Mouse (Mus musculus) monocyte, adult 2 months (primary cell): ENCODE measurements around the gene Dtnb.

Experiments
- DNase-seq, 2 experiments: peaks; one replicate each; pipeline ENCODE4 v3.0.0; 2022; ENCODE audit warnings: low spot score in 2 of 2, low read depth in 1 of 2

Dtnb gene

DNA sequence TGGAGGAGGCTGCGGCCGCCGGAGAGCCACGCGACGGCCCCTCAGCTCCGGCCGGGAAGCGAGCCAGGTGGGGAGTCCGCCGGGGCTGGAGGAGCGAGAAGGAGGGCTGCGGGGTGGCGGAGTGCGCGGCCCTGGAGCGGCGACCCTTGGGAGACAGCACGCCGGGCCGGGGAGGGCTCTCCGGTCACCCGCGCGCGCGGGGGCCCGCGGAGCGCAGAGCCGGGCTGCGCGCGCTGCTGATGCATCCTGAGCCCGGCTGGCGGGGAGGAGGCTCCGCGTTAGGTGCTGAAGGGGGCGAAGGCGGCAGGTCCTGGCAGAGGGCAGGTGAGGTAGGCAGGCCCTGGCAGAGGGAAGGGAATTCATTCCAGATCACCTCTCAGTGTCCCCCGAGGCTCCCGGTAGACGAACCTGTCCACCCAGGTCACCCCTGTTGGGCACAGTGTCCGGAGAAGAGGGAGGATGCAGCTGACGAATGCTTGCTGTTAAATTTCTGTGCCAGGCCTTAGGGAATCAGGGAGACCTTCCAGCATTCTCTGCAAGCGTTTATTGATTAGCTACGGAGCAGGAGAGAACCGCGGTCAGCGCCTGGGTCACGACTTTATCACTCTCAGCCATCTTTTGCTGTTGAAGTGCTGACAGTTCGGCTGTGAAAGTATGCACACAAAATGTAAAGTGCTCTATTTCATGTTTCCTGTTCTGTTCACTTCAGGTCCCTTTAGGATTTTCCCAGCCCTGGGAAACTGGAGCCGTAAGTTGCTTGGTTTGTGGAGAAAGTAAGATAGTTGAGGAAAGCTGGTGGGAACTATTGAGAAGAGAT lies 608 bp downstream of the Dtnb start:
- DNase-seq, result peak in 1 of 2 experiments; percentile 1

DNA sequence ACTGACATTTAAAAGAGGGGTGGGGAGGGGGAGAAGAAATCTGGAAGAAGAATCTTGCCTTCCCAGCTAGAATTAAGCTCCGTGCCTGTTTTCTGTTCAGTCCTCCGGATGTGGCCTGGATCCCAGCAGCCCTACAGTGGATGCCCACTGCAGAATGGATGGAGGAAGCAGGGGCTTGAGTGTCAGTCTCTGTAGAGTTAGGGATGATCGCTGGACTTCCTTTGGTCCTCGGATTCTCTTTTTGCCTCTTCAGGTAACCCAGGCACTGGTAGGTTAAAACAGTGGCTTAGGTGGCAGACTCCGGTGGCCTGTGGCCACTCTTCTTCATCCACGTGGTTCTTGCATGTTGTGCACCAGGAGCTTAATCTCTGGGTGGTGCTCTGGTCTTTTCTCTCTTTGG lies 1.2 kb downstream of the Dtnb start:
- DNase-seq, result no peak

DNA sequence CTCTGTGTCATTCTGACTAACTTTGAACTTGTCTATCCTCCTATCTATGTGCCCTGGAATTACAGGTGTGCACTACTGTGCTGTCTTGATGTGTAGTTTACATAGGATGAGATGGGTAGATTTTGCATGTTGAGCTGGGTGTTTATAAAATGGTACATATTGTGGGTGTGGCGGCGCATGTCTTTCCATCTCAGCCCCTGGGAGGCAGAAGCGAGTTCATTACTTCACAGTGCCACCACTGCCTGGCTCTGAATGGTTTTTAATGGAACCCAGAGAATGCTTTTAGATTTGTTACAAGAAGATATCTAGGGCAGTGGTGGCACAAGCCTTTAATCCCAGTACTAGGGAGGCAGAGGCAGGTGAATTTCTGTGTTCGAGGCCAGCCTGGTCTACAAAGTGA lies 2.5 kb downstream of the Dtnb start:
- DNase-seq, result no peak

DNA sequence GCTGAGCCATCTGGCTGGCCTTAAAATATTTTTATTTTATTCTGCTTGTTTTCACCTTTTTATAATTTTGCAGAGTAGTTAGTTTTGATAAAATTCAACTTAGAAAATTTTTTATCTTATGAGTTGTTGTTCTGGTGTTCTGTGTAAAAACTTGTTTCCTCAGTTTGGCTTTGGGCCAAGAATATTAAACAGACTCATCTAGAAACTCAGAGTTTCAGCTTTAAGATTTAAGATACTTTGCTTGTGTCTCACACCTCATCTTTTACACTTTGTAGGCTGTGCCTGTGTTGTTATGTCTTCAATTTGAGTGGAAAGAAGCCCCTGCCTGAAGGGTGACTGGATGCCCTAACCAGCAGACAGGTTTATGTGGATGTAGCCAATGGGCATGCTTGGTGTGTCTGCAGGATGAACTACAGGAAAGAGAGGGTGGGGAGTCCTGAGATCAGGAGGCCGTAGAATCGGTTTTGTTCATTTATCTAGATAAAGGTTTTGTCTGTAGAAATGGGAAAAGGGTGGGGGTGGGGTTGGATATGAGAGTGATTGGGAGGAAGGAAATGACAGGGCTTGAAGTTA lies 7.9 kb downstream of the Dtnb start:
- no peak for DNase-seq

DNA sequence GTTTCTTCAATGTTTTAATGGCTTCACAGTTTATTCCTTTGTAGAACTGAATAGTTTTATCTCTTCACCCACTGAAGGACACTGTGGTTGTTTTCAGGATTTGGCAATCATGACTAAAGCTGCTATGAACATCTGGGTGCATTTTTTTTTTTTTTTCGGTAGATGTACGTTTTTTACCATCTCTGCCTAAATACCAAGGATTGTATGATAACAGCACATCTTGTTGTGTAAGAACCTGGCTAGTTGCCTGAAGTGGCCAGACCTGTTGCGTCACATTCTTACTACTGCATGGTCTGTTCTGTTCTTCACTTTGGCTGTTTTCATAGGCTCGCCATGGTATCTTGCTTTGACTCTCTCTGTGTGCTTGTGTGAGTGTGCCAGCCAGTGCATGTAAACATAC lies 10.4 kb downstream of the Dtnb start:
- no peak for DNase-seq

DNA sequence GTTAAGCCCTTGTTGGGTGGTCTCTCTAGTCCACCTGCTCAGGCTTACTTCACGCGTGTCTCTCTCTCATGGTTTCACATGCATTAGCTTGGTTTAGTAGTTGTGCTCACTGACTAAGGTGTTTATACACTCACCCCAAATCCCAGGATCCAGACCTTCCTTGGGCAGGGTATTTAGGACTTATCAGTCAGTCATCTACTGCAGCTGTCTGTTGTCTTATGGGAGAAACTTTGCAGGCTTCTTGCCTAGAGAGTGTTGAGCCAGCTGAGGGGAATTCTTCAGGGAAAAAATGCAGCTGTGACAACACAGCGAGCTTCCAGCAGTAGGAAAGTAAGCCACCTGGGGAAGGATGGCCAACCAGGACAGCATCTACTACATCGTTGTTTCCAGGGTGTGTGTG lies 13.3 kb downstream of the Dtnb start:
- DNase-seq, result no peak

DNA sequence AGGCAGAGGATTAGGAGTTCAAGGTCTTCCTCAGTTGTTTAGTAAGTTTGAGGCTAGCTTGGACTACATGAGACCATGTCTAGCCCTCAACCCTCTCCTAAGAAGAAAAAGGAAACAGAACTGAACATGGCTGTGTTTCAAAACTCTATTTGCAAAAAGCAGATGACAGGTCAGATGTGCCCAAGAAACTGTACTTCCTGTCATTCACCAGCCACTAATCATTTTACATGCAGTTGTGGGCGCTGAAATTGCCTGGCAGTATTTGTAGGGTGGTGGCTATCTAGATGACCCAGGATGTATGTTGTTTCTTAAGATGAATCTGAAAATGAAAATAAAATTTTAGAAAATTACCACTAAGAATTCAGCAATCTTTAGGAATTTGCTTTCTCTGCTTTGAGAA lies 14.8 kb downstream of the Dtnb start:
- DNase-seq, result no peak

DNA sequence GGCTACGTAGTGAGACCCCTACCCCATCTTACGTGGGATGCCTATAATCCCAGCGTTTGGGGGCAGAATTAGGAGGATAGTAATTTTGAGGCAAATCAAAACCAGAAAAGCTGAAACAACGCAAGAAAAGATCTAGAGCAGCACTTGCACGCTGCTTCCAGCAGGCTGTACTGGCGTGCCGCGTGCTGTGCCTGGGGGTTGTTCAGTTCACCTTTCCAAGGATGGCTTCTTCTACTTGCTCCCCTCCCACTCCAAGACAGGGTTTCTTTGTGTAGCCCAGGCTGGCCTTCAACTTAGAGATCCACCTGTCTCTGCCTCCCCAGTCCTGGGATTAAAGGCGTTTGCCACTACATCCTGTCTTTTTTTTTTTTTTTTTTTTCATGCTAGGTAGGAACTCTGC lies 17.9 kb downstream of the Dtnb start:
- no peak for DNase-seq

DNA sequence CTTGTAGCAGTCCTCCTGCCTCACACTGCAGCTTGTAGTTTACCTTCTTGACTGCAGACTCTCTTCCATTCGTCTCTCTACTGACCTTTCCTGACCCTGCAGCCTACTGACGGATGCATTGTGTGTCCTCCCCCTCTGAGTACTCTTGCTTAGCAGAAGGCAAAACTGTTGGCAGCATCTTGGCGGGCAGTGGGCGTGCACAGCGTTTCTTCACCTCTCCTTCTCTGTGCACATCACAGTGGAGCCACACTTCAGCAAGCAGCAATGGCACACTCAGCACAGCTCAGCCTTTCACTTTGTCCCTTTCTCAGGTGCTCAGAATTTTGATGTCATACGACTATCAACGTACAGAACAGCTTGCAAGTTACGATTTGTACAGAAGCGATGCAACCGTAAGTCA lies 19.4 kb downstream of the Dtnb start:
- DNase-seq, result no peak

DNA sequence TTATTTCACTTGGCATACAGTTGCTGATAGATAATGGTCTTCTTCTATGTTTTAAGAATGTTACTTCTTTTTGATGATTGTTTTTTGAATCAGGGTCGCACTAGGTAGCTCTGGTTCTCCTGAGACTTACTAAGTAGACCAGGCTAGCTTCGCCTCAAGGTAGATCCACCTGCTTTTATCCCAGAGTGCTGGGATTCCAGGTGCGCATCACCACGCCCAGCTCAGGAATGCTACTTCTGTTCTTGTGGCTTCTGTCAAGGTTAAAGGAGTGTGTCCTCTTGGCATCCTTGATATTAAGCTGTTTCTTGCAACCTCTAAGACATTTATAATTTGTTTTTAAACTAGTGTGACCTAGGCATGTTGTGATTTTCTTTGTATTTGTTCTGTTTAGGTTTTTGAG lies 30.6 kb downstream of the Dtnb start:
- no peak for DNase-seq

DNA sequence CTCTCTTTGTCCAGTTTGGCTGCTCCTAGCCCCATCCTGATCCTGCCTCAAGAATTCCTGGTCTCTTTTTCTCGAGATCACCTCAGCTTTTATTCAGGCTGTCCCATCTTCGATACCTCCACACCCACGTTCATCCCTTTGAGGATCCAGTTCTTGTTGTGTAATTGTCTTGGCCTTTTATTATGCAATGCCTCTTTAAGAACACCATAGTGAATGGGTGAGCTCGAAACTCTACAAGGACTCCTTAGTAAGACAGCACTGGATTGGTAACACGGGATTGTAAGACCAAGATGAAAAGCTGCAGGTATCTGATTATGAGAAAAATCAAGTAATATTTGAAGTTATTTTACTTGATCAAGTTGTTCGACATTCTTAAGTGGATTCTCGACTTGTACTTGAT lies 34.0 kb downstream of the Dtnb start:
- DNase-seq, result no peak

DNA sequence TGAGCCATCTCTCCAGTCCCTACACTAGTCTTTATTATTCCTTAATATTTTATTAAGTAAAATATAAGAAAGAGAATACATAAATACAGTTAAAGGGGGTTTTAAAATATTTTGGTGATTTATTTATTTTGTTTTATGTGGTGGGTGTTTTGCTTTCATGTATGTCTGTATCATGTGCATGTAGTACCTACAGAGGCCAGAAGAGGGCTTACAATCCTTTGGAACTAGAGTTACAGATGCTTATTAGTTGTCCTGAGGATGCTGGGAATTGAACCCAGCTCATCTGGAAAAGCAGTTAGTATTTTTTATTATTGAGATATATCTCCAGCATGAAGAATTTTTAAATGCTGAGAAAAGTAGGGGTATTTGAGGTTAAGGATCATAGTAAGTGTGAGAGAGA lies 37.6 kb downstream of the Dtnb start:
- no peak for DNase-seq

DNA sequence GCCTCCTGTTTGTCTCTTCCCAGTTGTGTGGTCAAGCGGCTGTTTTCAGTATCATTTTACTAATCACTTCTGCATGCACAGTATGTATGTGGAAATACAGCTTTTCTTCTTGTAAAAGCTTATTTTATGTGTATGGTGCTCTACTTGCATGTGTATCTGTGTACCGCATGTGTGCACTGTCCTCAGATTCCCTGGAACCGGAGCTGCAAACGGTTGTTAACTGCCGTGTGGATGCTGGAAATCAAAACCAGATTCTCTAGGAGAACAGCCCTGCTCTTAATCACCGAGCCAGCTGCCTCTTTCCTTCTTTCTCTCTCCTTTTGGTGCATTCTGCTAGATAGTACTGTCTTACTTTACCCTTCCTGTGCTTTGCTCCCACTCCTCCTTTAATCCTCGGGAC lies 39.7 kb downstream of the Dtnb start:
- no peak for DNase-seq

DNA sequence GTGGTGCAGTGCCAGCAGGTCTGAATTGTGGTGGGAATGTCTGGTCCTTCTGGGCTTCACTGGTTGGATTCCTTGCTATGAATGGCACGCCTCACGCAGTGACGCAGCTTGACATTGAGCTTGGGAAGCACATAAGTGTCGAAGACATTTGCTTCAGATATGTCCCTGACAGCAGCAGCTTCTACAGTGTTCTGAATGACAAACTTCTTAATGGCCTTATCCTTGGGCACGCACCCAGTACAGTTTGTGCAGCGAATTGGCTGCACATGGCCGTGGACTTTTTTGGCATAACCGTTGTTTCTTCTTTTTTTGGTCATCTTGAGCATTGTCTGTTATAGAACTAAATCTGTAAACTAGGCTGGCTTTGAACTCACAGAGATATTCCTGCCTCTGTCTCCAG lies 42.9 kb downstream of the Dtnb start:
- DNase-seq, result no peak

DNA sequence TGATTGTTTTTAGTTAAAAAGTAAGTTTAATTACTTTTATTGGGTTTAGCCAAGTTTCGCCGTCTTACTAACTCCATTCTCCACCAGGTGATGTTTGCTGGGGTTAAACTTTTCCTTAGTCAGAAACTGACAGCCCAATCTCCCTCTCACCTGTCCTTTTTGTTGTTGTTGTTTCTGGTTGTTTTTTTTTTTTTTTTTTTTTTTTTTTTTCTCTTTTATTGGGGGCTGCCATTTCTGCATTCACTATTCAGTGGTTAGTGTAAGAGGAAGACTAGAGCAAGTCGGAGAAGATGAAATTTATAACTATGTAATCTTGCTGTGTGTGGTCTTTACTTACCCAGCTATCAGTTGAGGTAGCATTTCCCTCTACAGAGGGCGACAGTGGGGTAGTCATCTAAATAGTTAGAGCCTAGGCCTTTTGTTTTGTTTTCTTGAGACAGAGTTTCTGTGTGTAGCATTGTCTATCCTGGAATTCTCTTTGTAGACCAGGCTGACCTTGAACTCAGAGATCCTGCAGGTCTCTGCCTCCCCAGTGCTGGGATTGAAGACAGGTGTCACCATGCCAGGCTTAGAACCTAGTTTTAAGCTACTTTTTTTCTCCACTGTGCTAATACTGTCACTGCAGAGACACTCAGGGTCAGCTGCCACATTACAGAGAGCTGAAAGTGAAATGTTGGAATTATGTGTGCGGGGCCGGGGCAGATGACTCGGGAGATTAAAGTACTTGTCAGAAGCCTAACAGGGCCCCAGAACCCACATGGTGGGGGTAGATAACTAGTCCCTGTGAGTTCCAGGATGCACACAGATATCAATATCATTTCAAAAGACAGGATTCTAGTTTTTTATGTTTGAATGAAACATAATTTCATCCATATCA lies 46.2 kb downstream of the Dtnb start:
- DNase-seq, result no peak

DNA sequence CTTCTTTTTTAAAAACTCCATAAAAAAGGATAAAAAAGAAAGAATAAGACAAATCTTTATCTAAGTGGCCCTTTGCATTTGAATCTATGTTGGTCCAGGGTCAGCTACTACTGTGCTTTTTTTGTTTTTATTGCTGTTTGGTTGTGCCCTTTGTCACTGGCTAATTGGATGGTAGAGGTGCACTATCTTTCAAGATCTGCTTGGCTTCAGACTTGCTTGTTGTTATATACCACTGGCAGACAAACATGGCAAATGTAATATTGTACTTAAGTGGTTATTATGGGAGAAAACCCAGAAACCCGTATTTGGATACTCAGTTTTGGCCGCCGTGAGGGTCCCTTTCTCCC lies 46.8 kb downstream of the Dtnb start:
- no peak for DNase-seq

DNA sequence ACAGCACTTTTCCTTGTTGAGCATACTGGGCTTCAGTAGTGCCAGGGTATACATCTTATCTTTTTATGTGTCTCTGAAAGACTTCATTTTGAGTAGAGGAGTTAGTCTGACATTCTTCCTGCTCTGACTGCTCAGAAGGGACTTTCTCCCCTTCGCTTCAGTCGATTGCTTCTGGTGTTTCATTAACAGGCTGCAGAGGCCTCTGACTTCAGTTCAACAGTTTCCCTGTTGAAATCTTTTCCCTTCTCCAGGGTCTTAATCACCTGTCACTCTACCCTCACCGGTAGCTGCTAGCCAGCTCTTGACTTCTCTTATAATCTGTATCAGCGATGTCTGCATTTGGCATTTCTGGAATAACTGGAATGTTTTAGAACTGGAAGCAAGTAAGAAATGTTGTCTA lies 54.7 kb downstream of the Dtnb start:
- DNase-seq, result no peak

DNA sequence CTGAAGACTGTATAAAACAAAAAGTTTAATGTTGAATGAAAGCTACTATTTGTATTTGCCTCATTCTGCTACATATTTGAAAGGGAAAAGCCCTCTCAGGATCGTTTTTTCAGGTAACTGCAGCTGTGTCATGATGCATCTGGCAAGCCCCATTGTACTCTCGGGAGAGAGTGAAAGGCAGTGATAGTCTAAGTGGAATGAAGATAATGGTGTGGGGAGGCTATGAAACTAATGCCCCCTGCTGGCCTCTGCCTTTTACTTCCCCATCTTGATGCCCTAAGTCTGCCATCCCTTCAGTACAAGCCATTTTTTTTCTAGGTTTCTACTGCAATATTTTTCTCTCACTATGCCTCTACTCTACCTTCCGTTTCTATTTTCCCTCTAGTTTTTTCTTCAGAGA lies 69.8 kb downstream of the Dtnb start:
- DNase-seq, result no peak

DNA sequence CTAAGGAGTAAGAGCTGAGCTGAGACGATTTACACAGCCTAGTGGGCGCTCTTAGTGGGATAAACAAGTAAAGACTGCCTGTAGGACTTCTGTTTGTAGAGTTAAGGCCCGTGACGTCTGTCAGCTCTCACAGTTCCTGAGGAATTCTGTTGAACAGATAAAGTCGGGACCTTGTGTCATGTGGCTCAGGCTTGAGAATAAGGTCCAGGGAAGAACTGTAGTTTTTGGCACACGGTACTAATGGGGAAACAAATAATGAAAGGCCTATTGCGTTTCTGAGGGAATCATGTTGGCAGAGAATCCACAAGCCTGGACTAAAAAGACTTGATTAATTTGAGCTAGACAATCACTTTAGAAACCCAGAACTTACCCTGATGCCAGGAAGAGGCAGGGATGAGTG lies 84.6 kb downstream of the Dtnb start:
- DNase-seq, result no peak

DNA sequence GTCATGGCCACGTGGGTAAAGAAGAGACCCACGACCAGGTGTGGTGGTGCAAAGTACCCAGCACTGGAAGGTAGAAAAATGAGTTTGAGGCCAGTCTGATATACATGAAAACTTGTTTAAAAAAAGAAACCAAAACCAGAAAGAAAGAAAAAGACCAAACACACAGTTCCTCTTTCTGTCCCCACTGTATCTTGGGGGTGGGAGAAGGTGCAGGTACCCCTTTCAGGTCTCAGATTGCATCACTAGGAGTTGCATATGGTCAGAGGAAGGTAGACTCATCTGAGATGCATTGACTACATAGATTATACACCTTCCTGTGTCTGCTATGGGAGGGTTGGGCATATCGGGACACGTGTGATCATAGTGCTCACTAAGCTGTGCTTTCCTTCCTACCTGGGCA lies 85.1 kb downstream of the Dtnb start:
- DNase-seq, result no peak

DNA sequence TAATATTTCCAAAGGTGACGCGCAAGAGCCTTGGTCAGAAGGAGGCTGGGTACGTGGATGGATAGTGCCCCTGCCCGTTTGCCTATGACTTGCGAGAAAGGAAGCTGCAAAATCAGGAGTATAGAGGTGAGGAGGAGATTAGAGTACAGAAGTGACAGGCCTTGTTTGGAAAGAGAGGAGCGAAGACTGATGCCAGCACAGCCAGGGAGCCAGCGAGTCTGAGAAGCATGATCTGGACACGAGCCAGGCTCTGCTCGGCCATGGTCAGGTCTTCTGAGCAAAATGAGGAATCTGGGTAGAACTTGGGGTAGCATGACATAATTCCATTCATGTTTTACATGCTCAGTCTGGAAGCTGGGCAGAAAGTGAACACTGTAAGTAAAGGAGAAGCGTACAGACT lies 85.6 kb downstream of the Dtnb start:
- no peak for DNase-seq

DNA sequence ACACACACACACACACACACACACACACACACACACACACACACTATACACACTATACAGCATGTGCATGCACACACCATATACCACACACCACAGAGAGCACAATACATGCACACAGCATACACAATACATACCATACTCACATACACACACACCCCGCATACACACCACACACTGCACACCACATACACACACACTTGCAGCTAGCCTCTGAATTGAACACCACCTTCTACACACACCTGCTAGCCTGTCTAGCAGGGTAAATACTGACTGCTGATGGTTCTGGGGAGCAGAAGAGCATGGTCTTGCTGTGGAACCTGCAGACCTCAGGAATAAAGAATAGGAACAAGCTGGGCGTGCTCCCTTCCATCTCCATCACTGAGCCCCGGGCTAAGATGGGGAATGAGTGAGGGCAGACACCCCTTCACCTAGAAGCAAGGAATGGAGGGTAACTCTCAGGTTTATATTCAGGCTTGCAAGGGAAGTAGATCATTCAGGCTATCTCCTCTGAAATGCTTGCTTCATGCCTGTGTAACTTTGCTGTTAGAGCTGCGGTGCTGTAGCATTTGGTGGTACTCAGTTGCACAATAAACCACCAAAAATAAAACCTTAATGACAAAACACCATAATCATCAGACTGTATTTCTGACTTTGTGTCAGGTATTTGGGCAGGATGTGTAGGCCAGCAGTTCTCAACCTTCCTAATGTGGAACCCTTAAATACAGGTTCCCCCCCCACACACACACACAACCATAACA lies 87.6 kb downstream of the Dtnb start:
- no peak for DNase-seq
